Mouse (Mus musculus) neural tube, embryonic 14.5 days (tissue): Measurements from ENCODE around the gene Prdm1. TPM values are rescaled to one million over a fixed set of nuclear protein-coding genes. Genes with fewer than 3 reads are reported as not detected.

Experiments used
- ATAC-seq: fragments of 200-750 bp; cut with Nextera tagmentation; 2 replicates; pipeline ENCODE4 v1.8.0; 2017; ENCODE audit warnings: low read depth, mild to moderate bottlenecking, moderate TSS enrichment, moderate library complexity
- H3K27ac ChIP-seq: fragments of 300-500 bp; sonication (generic); 2 replicates; pipeline ENCODE4 v1.5.1; 2014; ENCODE audit warnings: low read depth, mild to moderate bottlenecking, control low read depth, low read length, moderate library complexity, mixed read lengths
- H3K27me3 ChIP-seq: fragments of 300-500 bp; sonication (generic); 2 replicates; pipeline ENCODE4 v1.6.1; 2014; ENCODE audit warnings: low read length; ENCODE audit not compliant: control insufficient read depth, insufficient read depth
- H3K36me3 ChIP-seq: fragments of 300-500 bp; sonication (generic); 2 replicates; pipeline ENCODE4 v1.6.1; 2014; ENCODE audit warnings: low read length, mixed read lengths; ENCODE audit not compliant: control insufficient read depth, insufficient read depth
- H3K4me1 ChIP-seq: fragments of 300-500 bp; sonication (generic); 2 replicates; pipeline ENCODE4 v1.6.1; 2014; ENCODE audit warnings: low read length; ENCODE audit not compliant: control insufficient read depth, insufficient read depth
- H3K4me2 ChIP-seq: fragments of 300-500 bp; sonication (generic); 2 replicates; pipeline ENCODE4 v1.6.1; 2014; ENCODE audit warnings: mild to moderate bottlenecking, low read depth, low read length, control low read depth
- H3K4me3 ChIP-seq: fragments of 300-500 bp; sonication (generic); 2 replicates; pipeline ENCODE4 v1.5.1; 2014; ENCODE audit warnings: low read depth, low read length, control low read depth, mixed read lengths
- H3K9ac ChIP-seq: fragments of 300-500 bp; sonication (generic); replicated peaks from 2 replicates; pipeline ENCODE4 v1.6.1; 2014; ENCODE audit warnings: low read depth, mild to moderate bottlenecking, control low read depth, low read length, mixed read lengths
- H3K9me3 ChIP-seq: fragments of 300-500 bp; sonication (generic); 2 replicates; pipeline ENCODE4 v1.6.1; 2016; ENCODE audit warnings: low read length; ENCODE audit not compliant: control insufficient read depth
- WGBS: fragments of 180-500 bp; shearing (Covaris S2); extraction: QIAGEN DNeasy Blood & Tissue Kit; methylation state at CpG from one replicate; pipeline ENCODE4 v1.1.7; 2014; 5-methylcytosine and 5-hydroxymethylcytosine counted together
- polyA plus RNA-seq: library from polyadenylated mRNA; unstranded; fragments of >200 nt; fragmentation: Nextera tagmentation; extraction: Ambion mirVana; gene quantifications from 2 replicates; pipeline ENCODE4 v1.2.1, GENCODE M21; 2014

Gene Prdm1
- polyA plus RNA-seq, 1 experiment from 2014 or later: 0.64 TPM

- Histone ChIP-seq H3K27ac (no peak overlapping the region), H3K27me3 (peaks cover 31% of the 10 kb centered on the region), H3K4me1 (peaks cover 10% of the 10 kb centered on the region; the same call in 1 of the 2 replicates), H3K9ac (no peak overlapping the region; the same call in 1 of the 2 replicates), H3K9me3 (no peaks in the 10 kb centered on the region), H3K4me3 (peak overlapping the region; percentile 42), H3K36me3 (no peaks in the 10 kb centered on the region), H3K4me2 (peak overlapping the region; percentile 80)
- ATAC-seq: peak; percentile 100
- WGBS: under 1% methylated on average over 42 of the region's 42 CpGs
Observed at GRCm38 (mm10) chr10:44529218-44530066, 1.1 kb upstream of the Prdm1 start.

- H3K4me2 ChIP-seq: peak overlapping the region; percentile 41; the same call in 1 of the 2 replicates
- no peak overlapping the region for H3K27ac ChIP-seq
- H3K4me3 ChIP-seq: peak overlapping the region; percentile 6; the same call in 1 of the 2 replicates
- under 1% methylated on average over 16 of the region's 16 CpGs for WGBS
- H3K9ac ChIP-seq: no peak overlapping the region
- peaks cover 31% of the 10 kb centered on the region for H3K27me3 ChIP-seq
- peaks cover 10% of the 10 kb centered on the region; the same call in 1 of the 2 replicates for H3K4me1 ChIP-seq
- no peaks in the 10 kb centered on the region for H3K36me3 ChIP-seq
- no peak for ATAC-seq
- no peaks in the 10 kb centered on the region for H3K9me3 ChIP-seq
Observed at GRCm38 (mm10) chr10:44527651-44528050, 650 bp downstream of the Prdm1 start.

GRCm38 (mm10) chr10:44526751-44527591 lies 1.3 kb downstream of the Prdm1 start:
- Histone ChIP-seq H3K4me3 (peak overlapping the region; percentile 6; the same call in 1 of the 2 replicates), H3K27me3 (peaks cover 31% of the 10 kb centered on the region), H3K9me3 (no peaks in the 10 kb centered on the region), H3K4me1 (peaks cover 10% of the 10 kb centered on the region; the same call in 1 of the 2 replicates), H3K9ac (no peak overlapping the region), H3K27ac (no peak overlapping the region), H3K4me2 (peak overlapping the region; percentile 41), H3K36me3 (no peaks in the 10 kb centered on the region)
- no peak; the same call in 1 of the 2 replicates for ATAC-seq
- 1% methylated on average over 31 of the region's 31 CpGs for WGBS

- Histone ChIP-seq H3K27me3 (peaks cover 3% of the 10 kb centered on the region; the same call in 1 of the 2 replicates), H3K27ac (no peak overlapping the region), H3K36me3 (no peaks in the 10 kb centered on the region), H3K4me3 (no peak overlapping the region), H3K9me3 (no peaks in the 10 kb centered on the region), H3K4me2 (no peak overlapping the region), H3K9ac (no peak overlapping the region), H3K4me1 (no peaks in the 10 kb centered on the region)
- ATAC-seq: no peak
- 29% methylated on average over 6 of the region's 6 CpGs for WGBS
Observed at GRCm38 (mm10) chr10:44520189-44520588, 8.1 kb downstream of the Prdm1 start.

GRCm38 (mm10) chr10:44518631-44519030 lies 9.7 kb downstream of the Prdm1 start:
- H3K4me3 ChIP-seq: no peak overlapping the region
- no peaks in the 10 kb centered on the region for H3K9me3 ChIP-seq
- H3K9ac ChIP-seq: no peak overlapping the region
- ATAC-seq: no peak
- no peak overlapping the region for H3K4me2 ChIP-seq
- no peak overlapping the region for H3K27ac ChIP-seq
- no peaks in the 10 kb centered on the region for H3K27me3 ChIP-seq
- no peaks in the 10 kb centered on the region for H3K36me3 ChIP-seq
- 80% methylated on average over 7 of the region's 7 CpGs for WGBS
- no peaks in the 10 kb centered on the region for H3K4me1 ChIP-seq

GRCm38 (mm10) chr10:44513108-44513507 lies 15.2 kb downstream of the Prdm1 start:
- Histone ChIP-seq H3K4me1 (no peaks in the 10 kb centered on the region), H3K4me3 (no peak overlapping the region), H3K27ac (no peak overlapping the region), H3K4me2 (no peak overlapping the region), H3K36me3 (no peaks in the 10 kb centered on the region), H3K27me3 (no peaks in the 10 kb centered on the region), H3K9ac (no peak overlapping the region), H3K9me3 (no peaks in the 10 kb centered on the region)
- ATAC-seq: no peak
- 88% methylated on average over 5 of the region's 5 CpGs for WGBS

GRCm38 (mm10) chr10:44511029-44511428 lies 17.3 kb downstream of the Prdm1 start:
- Histone ChIP-seq H3K4me2 (no peak overlapping the region), H3K27me3 (no peaks in the 10 kb centered on the region), H3K4me1 (no peaks in the 10 kb centered on the region), H3K4me3 (no peak overlapping the region), H3K9me3 (no peaks in the 10 kb centered on the region), H3K36me3 (no peaks in the 10 kb centered on the region), H3K9ac (no peak overlapping the region), H3K27ac (no peak overlapping the region)
- no peak for ATAC-seq
- WGBS: 92% methylated on average over 3 of the region's 3 CpGs

GRCm38 (mm10) chr10:44508649-44509048 lies 19.7 kb downstream of the Prdm1 start:
- H3K27me3 ChIP-seq: no peaks in the 10 kb centered on the region
- no peak overlapping the region for H3K4me3 ChIP-seq
- WGBS: 96% methylated on average over 7 of the region's 7 CpGs
- H3K9ac ChIP-seq: no peak overlapping the region
- no peaks in the 10 kb centered on the region for H3K4me1 ChIP-seq
- no peak for ATAC-seq
- H3K27ac ChIP-seq: no peak overlapping the region
- H3K9me3 ChIP-seq: no peaks in the 10 kb centered on the region
- H3K36me3 ChIP-seq: no peaks in the 10 kb centered on the region
- H3K4me2 ChIP-seq: no peak overlapping the region
